Mouse (Mus musculus): ENCODE results near the gene Mfsd11.

- TF ChIP-seq CTCF (IDR thresholded peaks at IDR 0.05; ENCODE audit: control insufficient read depth, insufficient read depth, insufficient read length) (no peak), FOSL1 (IDR thresholded peaks at IDR 0.05; ENCODE audit: insufficient read depth, low read length, poor library complexity, severe bottlenecking) (no peak), CEBPB (IDR thresholded peaks at IDR 0.05; ENCODE audit: low read depth) (no peak), USF1 (IDR thresholded peaks at IDR 0.05; ENCODE audit: low read depth) (no peak), MYOG (IDR thresholded peaks at IDR 0.05; ENCODE audit: control insufficient read depth, extremely low read depth, insufficient read length) (no peak), MAX (IDR thresholded peaks at IDR 0.05) (no peak)
Observed at GRCm38 (mm10) chr11:116839601-116840000, 12.6 kb upstream of the Mfsd11 start.

All from C2C12 (cell line).